20 mouse cellular contexts compared by ENCODE assay signal in genomic region chr17:4910182-4910581, GRCm38 (mm10).
A peak's percentile ranks its signal among the peaks of the same experiment; 100 is the strongest.
DNase-seq lines count a peak whose midpoint lies in the region; ATAC-seq and TF ChIP-seq lines count a peak whose summit lies in the region.
"Had no signal": no experiment of that assay in that cellular context is flagged by ENCODE, and none has a peak within 500 bp of the region (broad histone marks: within the 10 kb centered on the region; RNA-seq: fewer than 3 reads in every experiment).

No protein-coding gene starts in this region.

- WGBS in intestine, embryonic 14.5 days, result 79% methylated on average over 5 of the region's 5 CpGs
- whole genome bisulfite sequencing in intestine, postnatal 0 days, result 70% methylated on average over 5 of the region's 5 CpGs
- 82% methylated on average over 5 of the region's 5 CpGs for WGBS in hindbrain, embryonic 10.5 days

- no peaks in the 10 kb centered on the region for H3K36me3 ChIP-seq in intestine, embryonic 14.5 days (ENCODE audit: control insufficient read depth, insufficient read depth, low read length)
- H3K36me3 ChIP-seq in intestine, postnatal 0 days (ENCODE audit: control insufficient read depth, insufficient read depth), result no peaks in the 10 kb centered on the region
- no peaks in the 10 kb centered on the region for H3K36me3 ChIP-seq in hindbrain, embryonic 10.5 days
- H3K36me3 ChIP-seq: embryonic facial prominence, embryonic 15.5 days; heart, embryonic 15.5 days; hindbrain, embryonic 15.5 days had no signal

- no peak for TF ChIP-seq CTCF in intestine, postnatal 0 days (IDR thresholded peaks at IDR 0.05; ENCODE audit: low read depth)

- ATAC-seq in intestine, embryonic 14.5 days (replicated peaks; ENCODE audit: low FRiP score, low TSS enrichment, low read depth), result no peak
- ATAC-seq in intestine, postnatal 0 days, result no peak
- ATAC-seq: forebrain, postnatal 0 days; inflammation-experienced regulatory T-cells, adult 6 months had no signal

- H3K4me2 ChIP-seq in intestine, embryonic 14.5 days (ENCODE audit: low read length), result no peak overlapping the region
- no peak overlapping the region for H3K4me2 ChIP-seq in intestine, postnatal 0 days (replicated peaks; ENCODE audit: low read depth)
- H3K4me2 ChIP-seq: embryonic facial prominence, embryonic 15.5 days; heart, embryonic 11.5 days; heart, embryonic 15.5 days; hindbrain, embryonic 15.5 days had no signal

- H3K4me1 ChIP-seq in intestine, embryonic 14.5 days (replicated peaks; ENCODE audit: control insufficient read depth, insufficient read depth, low read length), result no peaks in the 10 kb centered on the region
- H3K4me1 ChIP-seq in intestine, postnatal 0 days (replicated peaks; ENCODE audit: control insufficient read depth, insufficient read depth, low read length), result no peaks in the 10 kb centered on the region
- H3K4me1 ChIP-seq in hindbrain, embryonic 10.5 days (replicated peaks), result peaks cover 19% of the 10 kb centered on the region

- H3K27ac ChIP-seq in intestine, embryonic 14.5 days (ENCODE audit: low read depth), result no peak overlapping the region
- no peak overlapping the region for H3K27ac ChIP-seq in intestine, postnatal 0 days (ENCODE audit: low read depth, low read length)
- no peak overlapping the region for H3K27ac ChIP-seq in hindbrain, embryonic 10.5 days
- H3K27ac ChIP-seq: embryonic facial prominence, embryonic 15.5 days; heart, adult 2 months; heart, embryonic 15.5 days; hindbrain, embryonic 15.5 days had no signal

- no peak overlapping the region for H3K4me3 ChIP-seq in intestine, embryonic 14.5 days (ENCODE audit: low read depth, low read length)
- no peak overlapping the region for H3K4me3 ChIP-seq in intestine, postnatal 0 days (ENCODE audit: low read depth, low read length)
- H3K4me3 ChIP-seq in hindbrain, embryonic 10.5 days, result no peak overlapping the region
- H3K4me3 ChIP-seq: embryonic facial prominence, embryonic 15.5 days; erythroblast, embryonic 14.5 days; heart, adult 2 months; heart, embryonic 15.5 days; hindbrain, embryonic 15.5 days had no signal

- no peaks in the 10 kb centered on the region for H3K27me3 ChIP-seq in intestine, embryonic 14.5 days (replicated peaks; ENCODE audit: control insufficient read depth, insufficient read depth, low read length)
- no peaks in the 10 kb centered on the region for H3K27me3 ChIP-seq in intestine, postnatal 0 days (replicated peaks; ENCODE audit: control insufficient read depth, insufficient read depth, low read length)
- no peaks in the 10 kb centered on the region for H3K27me3 ChIP-seq in hindbrain, embryonic 10.5 days (ENCODE audit: insufficient read depth, poor library complexity, severe bottlenecking)
- H3K27me3 ChIP-seq: embryonic facial prominence, embryonic 15.5 days; heart, embryonic 15.5 days; hindbrain, embryonic 15.5 days had no signal

- H3K9ac ChIP-seq in intestine, embryonic 14.5 days (ENCODE audit: low read length), result no peak overlapping the region
- no peak overlapping the region for H3K9ac ChIP-seq in intestine, postnatal 0 days (ENCODE audit: low read depth, low read length)
- H3K9ac ChIP-seq: embryonic facial prominence, embryonic 15.5 days; forebrain, postnatal 0 days; heart, embryonic 15.5 days; hindbrain, embryonic 15.5 days had no signal

- no peaks in the 10 kb centered on the region for H3K9me3 ChIP-seq in intestine, embryonic 14.5 days (ENCODE audit: control insufficient read depth, low read length)
- H3K9me3 ChIP-seq in intestine, postnatal 0 days (ENCODE audit: control insufficient read depth), result no peaks in the 10 kb centered on the region
- no peaks in the 10 kb centered on the region for H3K9me3 ChIP-seq in hindbrain, embryonic 10.5 days
- H3K9me3 ChIP-seq: embryonic facial prominence, embryonic 15.5 days; heart, embryonic 15.5 days; hindbrain, embryonic 15.5 days had no signal

- DNase-seq in adrenal gland, postnatal 14 days, result peak; percentile 50
- no peak for DNase-seq in adrenal gland, postnatal 25 days
- DNase-seq in intestine, embryonic 14.5 days (ENCODE audit: low spot score), result peak; percentile 41
- DNase-seq in fat pad, adult 2 months (ENCODE audit: extremely low read depth, low read depth, low spot score), result peak; percentile 94
- DNase-seq in skeletal muscle tissue, adult 2 months (ENCODE audit: low read depth, low spot score), result peak; percentile 39
- no peak for DNase-seq in hindbrain, embryonic 10.5 days (ENCODE audit: low spot score)
- DNase-seq: cerebellum, postnatal 14 days; embryo, embryonic 11 days; forebrain, postnatal 0 days; gastrocnemius, postnatal 36 days; heart, adult 2 months; heart, postnatal 14 days; kidney, adult 18-20 months had no signal

Comparison
In these comparisons a context has a peak if more than half of its experiments do, and no peak if none do; other contexts are left out.
1. DNase-seq: peak in adrenal gland, postnatal 14 days (single experiment), intestine, embryonic 14.5 days (single experiment), fat pad, adult 2 months (single experiment) and skeletal muscle tissue, adult 2 months (single experiment); none in adrenal gland, postnatal 25 days (single experiment) and hindbrain, embryonic 10.5 days (single experiment).